Mouse (Mus musculus) frontal cortex, adult (tissue): Measurements from ENCODE around the gene Gm10912.
"Not testable (repeated sequence)": the region's sequence is repeated elsewhere in the genome, so short reads cannot be mapped to it uniquely, and the experiment has no call there.

Experiments
- ATAC-seq: cut with Nextera tagmentation; 2 replicates; pipeline ENCODE4 v1.9.2; 2017; ENCODE audit warnings: mild to moderate bottlenecking, moderate library complexity, mixed read lengths; ENCODE audit not compliant: low TSS enrichment

Gm10912 gene

GRCm38 (mm10) chr2:104065526-104065925 is at the start of gene Gm10912:
TSS of gene Gm10912 (plus strand) at chr2:104065826.
- not testable (repeated sequence) for ATAC-seq

GRCm38 (mm10) chr2:104023096-104023495 is 42.5 kb upstream of the Gm10912 start:
- no peak for ATAC-seq

- no peak for ATAC-seq
Measured at GRCm38 (mm10) chr2:104024656-104025055, 41.0 kb upstream of the Gm10912 start.

- ATAC-seq, result peak; percentile 50
Measured at GRCm38 (mm10) chr2:104027458-104028138, 38.0 kb upstream of the Gm10912 start, which contains the start of gene Fbxo3. TSS of gene Fbxo3 (plus strand) at chr2:104027721.

- peak; percentile 34 for ATAC-seq
Measured at GRCm38 (mm10) chr2:104028139-104028723, 37.4 kb upstream of the Gm10912 start, which contains the start of gene 4931422A03Rik. TSS of gene 4931422A03Rik (minus strand) at chr2:104028361.

- ATAC-seq, result no peak
Measured at GRCm38 (mm10) chr2:104029074-104029473, 36.6 kb upstream of the Gm10912 start.

GRCm38 (mm10) chr2:104030381-104030780 is 35.2 kb upstream of the Gm10912 start:
- no peak for ATAC-seq

GRCm38 (mm10) chr2:104032056-104032455 is 33.6 kb upstream of the Gm10912 start:
- ATAC-seq, result no peak

- ATAC-seq, result peak; percentile 84
Measured at GRCm38 (mm10) chr2:104034832-104035472, 30.7 kb upstream of the Gm10912 start.

GRCm38 (mm10) chr2:104035595-104035994 is 30.0 kb upstream of the Gm10912 start:
- ATAC-seq, result peak; percentile 20; the same call in 1 of the 2 replicates

GRCm38 (mm10) chr2:104036316-104036715 is 29.3 kb upstream of the Gm10912 start:
- no peak for ATAC-seq

GRCm38 (mm10) chr2:104038236-104038635 is 27.4 kb upstream of the Gm10912 start:
- no peak for ATAC-seq

- 0 out of 2 replicates have a peak, but pooled peaks have one; percentile 13 for ATAC-seq
Measured at GRCm38 (mm10) chr2:104041632-104042031, 24.0 kb upstream of the Gm10912 start.

- ATAC-seq, result no peak
Measured at GRCm38 (mm10) chr2:104042766-104043165, 22.9 kb upstream of the Gm10912 start.

GRCm38 (mm10) chr2:104043624-104044478 is 21.8 kb upstream of the Gm10912 start:
- no peak for ATAC-seq

- no peak for ATAC-seq
Measured at GRCm38 (mm10) chr2:104044479-104045080, 21.0 kb upstream of the Gm10912 start.

- no peak for ATAC-seq
Measured at GRCm38 (mm10) chr2:104058381-104058780, 7.2 kb upstream of the Gm10912 start.

GRCm38 (mm10) chr2:104058954-104059353 is 6.7 kb upstream of the Gm10912 start:
- no peak for ATAC-seq

- peak; percentile 55 for ATAC-seq
Measured at GRCm38 (mm10) chr2:104059786-104060185, 5.8 kb upstream of the Gm10912 start.

GRCm38 (mm10) chr2:104060996-104061395 is 4.6 kb upstream of the Gm10912 start:
- no peak for ATAC-seq

- peak; percentile 60 for ATAC-seq
Measured at GRCm38 (mm10) chr2:104062665-104063064, 3.0 kb upstream of the Gm10912 start.
